Mouse (Mus musculus): ENCODE data around the gene Adra1b.

Gene Adra1b

GRCm38 (mm10) chr11:43901051-43901654 lies at the start of gene Adra1b:
Gene Adra1b (minus strand): TSS chr11:43901210.
- no peak for DNase-seq

GRCm38 (mm10) chr11:43950274-43950673 lies 49.3 kb upstream of the Adra1b start:
- no peak for DNase-seq

- no peak for DNase-seq
Observed at GRCm38 (mm10) chr11:43943781-43944180, 42.8 kb upstream of the Adra1b start.

- no peak for DNase-seq
Observed at GRCm38 (mm10) chr11:43943167-43943566, 42.2 kb upstream of the Adra1b start.

GRCm38 (mm10) chr11:43940501-43941202 lies 39.6 kb upstream of the Adra1b start:
- no peak for DNase-seq

- DNase-seq = no peak
Observed at GRCm38 (mm10) chr11:43936023-43936422, 35.0 kb upstream of the Adra1b start.

GRCm38 (mm10) chr11:43933480-43933879 lies 32.5 kb upstream of the Adra1b start:
- DNase-seq = no peak

- DNase-seq = no peak
Observed at GRCm38 (mm10) chr11:43933000-43933399, 32.0 kb upstream of the Adra1b start.

- DNase-seq = no peak
Observed at GRCm38 (mm10) chr11:43930191-43930590, 29.2 kb upstream of the Adra1b start.

GRCm38 (mm10) chr11:43929706-43930105 lies 28.7 kb upstream of the Adra1b start:
- DNase-seq = no peak

- peak; percentile 15 for DNase-seq
Observed at GRCm38 (mm10) chr11:43929178-43929577, 28.2 kb upstream of the Adra1b start.

GRCm38 (mm10) chr11:43927133-43927815 lies 26.3 kb upstream of the Adra1b start:
- DNase-seq = peak; percentile 28

- no peak for DNase-seq
Observed at GRCm38 (mm10) chr11:43926163-43926562, 25.2 kb upstream of the Adra1b start.

- no peak for DNase-seq
Observed at GRCm38 (mm10) chr11:43925584-43925983, 24.6 kb upstream of the Adra1b start.

- DNase-seq = no peak
Observed at GRCm38 (mm10) chr11:43921701-43922100, 20.7 kb upstream of the Adra1b start.

GRCm38 (mm10) chr11:43919492-43920055 lies 18.6 kb upstream of the Adra1b start:
- DNase-seq = no peak

- DNase-seq = no peak
Observed at GRCm38 (mm10) chr11:43914552-43915447, 13.8 kb upstream of the Adra1b start.

- DNase-seq = no peak
Observed at GRCm38 (mm10) chr11:43912136-43912888, 11.3 kb upstream of the Adra1b start.

GRCm38 (mm10) chr11:43911646-43912045 lies 10.6 kb upstream of the Adra1b start:
- DNase-seq = no peak

GRCm38 (mm10) chr11:43903351-43903750 lies 2.3 kb upstream of the Adra1b start:
- DNase-seq = no peak

GRCm38 (mm10) chr11:43899696-43900095 lies 1.3 kb downstream of the Adra1b start:
- no peak for DNase-seq

- no peak for DNase-seq
Observed at GRCm38 (mm10) chr11:43895323-43895722, 5.7 kb downstream of the Adra1b start.

Data from cerebellum, adult 11-12 months (tissue).